Mouse (Mus musculus) embryonic facial prominence, embryonic 13.5 days (tissue): ENCODE data around the gene Celf2. TPM values are rescaled to one million over a fixed set of nuclear protein-coding genes. Genes with fewer than 3 reads are reported as not detected.

Source experiments
- ATAC-seq: fragments of 200-750 bp; cut with Nextera tagmentation; 2 replicates; pipeline ENCODE4 v1.8.0; 2017; ENCODE audit warnings: low read depth; ENCODE audit not compliant: insufficient number of reproducible peaks, insufficient read depth, low FRiP score, low TSS enrichment
- H3K27ac ChIP-seq: fragments of 300-500 bp; sonication (generic); 2 replicates; pipeline ENCODE4 v1.5.1; 2015; ENCODE audit warnings: moderate library complexity, mild to moderate bottlenecking, inconsistent platforms
- H3K27me3 ChIP-seq: fragments of 300-500 bp; sonication (generic); 2 replicates; pipeline ENCODE4 v1.6.1; 2015; ENCODE audit warnings: mild to moderate bottlenecking, inconsistent platforms
- H3K36me3 ChIP-seq: fragments of 300-500 bp; sonication (generic); 2 replicates; pipeline ENCODE4 v1.6.1; 2015; ENCODE audit warnings: mild to moderate bottlenecking, inconsistent platforms
- H3K4me1 ChIP-seq: fragments of 300-500 bp; sonication (generic); 2 replicates; pipeline ENCODE4 v1.6.1; 2015; ENCODE audit warnings: inconsistent platforms
- H3K4me2 ChIP-seq: fragments of 300-500 bp; sonication (generic); 2 replicates; pipeline ENCODE4 v1.6.1; 2015; ENCODE audit warnings: moderate library complexity, mild to moderate bottlenecking, inconsistent platforms
- H3K4me3 ChIP-seq: fragments of 300-500 bp; sonication (generic); 2 replicates; pipeline ENCODE4 v1.5.1; 2015; ENCODE audit warnings: mild to moderate bottlenecking, inconsistent platforms
- H3K9ac ChIP-seq: fragments of 300-500 bp; sonication (generic); 2 replicates; pipeline ENCODE4 v1.6.1; 2015; ENCODE audit warnings: mild to moderate bottlenecking, inconsistent platforms
- H3K9me3 ChIP-seq: fragments of 300-500 bp; sonication (generic); 2 replicates; pipeline ENCODE4 v1.6.1; 2016; ENCODE audit warnings: inconsistent platforms
- WGBS: fragments of 180-500 bp; shearing (Covaris S2); methylation state at CpG from one replicate; pipeline ENCODE4 v1.1.7; 2015; ENCODE audit warnings: mixed read lengths; 5-methylcytosine and 5-hydroxymethylcytosine counted together
- polyA plus RNA-seq: library from polyadenylated mRNA; unstranded; fragments of >200 nt; fragmentation: Nextera tagmentation; extraction: Ambion mirVana; gene quantifications from 2 replicates; pipeline ENCODE4 v1.2.1, GENCODE M21; 2015

Celf2 gene
- polyA plus RNA-seq, 1 experiment from 2014 or later = 43.6 TPM

- Histone ChIP-seq H3K9ac (no peak overlapping the region), H3K4me3 (no peak overlapping the region), H3K4me1 (0 out of 2 replicates have a peak, but pooled peaks cover 3% of the 10 kb centered on the region), H3K27ac (no peak overlapping the region), H3K27me3 (no peaks in the 10 kb centered on the region), H3K36me3 (no peaks in the 10 kb centered on the region), H3K9me3 (no peaks in the 10 kb centered on the region), H3K4me2 (no peak overlapping the region)
- ATAC-seq = no peak
- 82% methylated on average over 5 of the region's 5 CpGs for WGBS
Observed at GRCm38 (mm10) chr2:6543650-6544049, 965.7 kb downstream of the Celf2 start.

GRCm38 (mm10) chr2:6542556-6543180 lies 966.7 kb downstream of the Celf2 start:
- no peaks in the 10 kb centered on the region for H3K36me3 ChIP-seq
- H3K4me2 ChIP-seq = no peak overlapping the region
- 87% methylated on average over 12 of the region's 12 CpGs for WGBS
- H3K27ac ChIP-seq = no peak overlapping the region
- no peak overlapping the region for H3K4me3 ChIP-seq
- no peak overlapping the region for H3K9ac ChIP-seq
- 0 out of 2 replicates have a peak, but pooled peaks cover 3% of the 10 kb centered on the region for H3K4me1 ChIP-seq
- H3K9me3 ChIP-seq = no peaks in the 10 kb centered on the region
- no peaks in the 10 kb centered on the region for H3K27me3 ChIP-seq
- ATAC-seq = no peak

GRCm38 (mm10) chr2:6540825-6541224 lies 968.5 kb downstream of the Celf2 start:
- Histone ChIP-seq H3K4me1 (no peaks in the 10 kb centered on the region), H3K9me3 (no peaks in the 10 kb centered on the region), H3K27ac (no peak overlapping the region), H3K4me3 (no peak overlapping the region), H3K36me3 (no peaks in the 10 kb centered on the region), H3K9ac (no peak overlapping the region), H3K27me3 (no peaks in the 10 kb centered on the region), H3K4me2 (no peak overlapping the region)
- no peak for ATAC-seq
- WGBS = 78% methylated on average over 6 of the region's 6 CpGs

- Histone ChIP-seq H3K4me1 (no peaks in the 10 kb centered on the region), H3K4me2 (no peak overlapping the region), H3K27ac (no peak overlapping the region), H3K4me3 (no peak overlapping the region), H3K9ac (no peak overlapping the region), H3K27me3 (no peaks in the 10 kb centered on the region), H3K36me3 (no peaks in the 10 kb centered on the region), H3K9me3 (no peaks in the 10 kb centered on the region)
- 69% methylated on average over 11 of the region's 11 CpGs for WGBS
- ATAC-seq = no peak
Observed at GRCm38 (mm10) chr2:6540092-6540491, 969.3 kb downstream of the Celf2 start.

DNA sequence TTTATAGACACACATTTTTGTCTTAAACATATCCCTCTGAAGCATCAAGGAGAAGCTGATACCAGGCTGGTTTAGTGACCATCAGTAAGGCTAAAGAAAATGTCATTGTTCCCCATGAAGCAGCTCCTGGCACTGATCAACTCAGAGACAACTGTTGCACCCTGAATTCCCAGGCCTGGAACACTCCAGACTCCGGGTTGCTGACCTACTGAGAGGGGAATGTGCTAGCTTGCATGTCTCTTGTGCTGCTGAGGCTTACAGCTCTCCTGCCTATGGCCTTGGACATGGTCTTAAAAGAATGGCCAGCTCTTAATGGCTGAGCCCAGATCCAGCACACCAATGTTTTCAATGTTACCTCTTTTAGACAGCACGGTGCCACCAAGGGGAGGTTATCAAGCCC lies 970.9 kb downstream of the Celf2 start:
- no peaks in the 10 kb centered on the region for H3K27me3 ChIP-seq
- H3K4me2 ChIP-seq = no peak overlapping the region
- no peak for ATAC-seq
- no peaks in the 10 kb centered on the region for H3K9me3 ChIP-seq
- no peaks in the 10 kb centered on the region for H3K36me3 ChIP-seq
- no peak overlapping the region for H3K27ac ChIP-seq
- H3K4me3 ChIP-seq = no peak overlapping the region
- H3K9ac ChIP-seq = no peak overlapping the region
- WGBS = 82% methylated on average over 2 of the region's 2 CpGs
- no peaks in the 10 kb centered on the region for H3K4me1 ChIP-seq

DNA sequence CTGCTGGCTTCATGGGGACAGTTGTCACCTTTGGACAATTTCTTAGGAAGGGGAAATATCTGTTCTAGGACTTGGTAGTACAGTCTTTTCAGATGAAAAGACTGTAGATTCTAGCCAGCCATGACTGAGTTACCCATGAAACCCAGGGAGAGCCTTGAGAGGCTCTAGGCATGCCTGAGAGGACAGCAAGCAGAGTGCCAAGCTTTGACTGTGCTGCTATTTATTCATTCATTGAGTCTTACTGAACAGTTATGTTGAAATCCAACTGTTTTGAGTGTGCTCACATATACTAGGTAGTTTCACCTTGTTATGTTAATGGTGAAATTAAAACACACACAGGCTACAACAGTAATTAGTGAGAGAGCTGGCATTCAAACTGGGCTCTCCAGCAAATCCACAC lies 971.3 kb downstream of the Celf2 start:
- Histone ChIP-seq H3K36me3 (no peaks in the 10 kb centered on the region), H3K4me3 (no peak overlapping the region), H3K4me2 (no peak overlapping the region), H3K9ac (no peak overlapping the region), H3K9me3 (no peaks in the 10 kb centered on the region), H3K27ac (no peak overlapping the region), H3K27me3 (no peaks in the 10 kb centered on the region), H3K4me1 (no peaks in the 10 kb centered on the region)
- ATAC-seq = no peak

- H3K4me1 ChIP-seq = no peaks in the 10 kb centered on the region
- H3K4me2 ChIP-seq = no peak overlapping the region
- no peak for ATAC-seq
- WGBS = 68% methylated on average over 3 of the region's 3 CpGs
- H3K36me3 ChIP-seq = no peaks in the 10 kb centered on the region
- H3K27me3 ChIP-seq = no peaks in the 10 kb centered on the region
- no peak overlapping the region for H3K4me3 ChIP-seq
- no peak overlapping the region for H3K9ac ChIP-seq
- no peak overlapping the region for H3K27ac ChIP-seq
- H3K9me3 ChIP-seq = no peaks in the 10 kb centered on the region
Observed at GRCm38 (mm10) chr2:6537326-6537725, 972.0 kb downstream of the Celf2 start.

GRCm38 (mm10) chr2:6536372-6536771 lies 973.0 kb downstream of the Celf2 start:
- no peak for ATAC-seq

DNA sequence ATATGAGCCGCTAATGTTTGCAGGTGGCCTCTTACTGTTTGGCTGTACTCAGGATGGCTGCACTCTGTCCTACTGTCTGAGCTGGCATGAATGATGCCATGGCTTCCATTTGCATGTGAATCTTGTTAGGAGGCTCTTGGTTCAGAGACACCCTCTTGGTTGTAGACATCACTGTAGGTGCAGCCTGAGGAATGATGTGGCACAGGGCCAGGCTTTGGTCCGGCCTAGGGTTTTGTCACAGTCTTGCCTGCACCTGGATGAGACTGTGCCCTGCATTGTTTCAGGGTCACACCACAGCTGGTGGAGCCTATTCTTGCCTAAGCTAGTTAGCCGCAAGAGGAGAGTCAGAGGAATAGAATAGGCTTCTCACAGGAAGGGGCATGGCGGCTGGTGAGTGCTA lies 977.0 kb downstream of the Celf2 start:
- H3K27me3 ChIP-seq = no peaks in the 10 kb centered on the region

More at GRCm38 (mm10) chr2:6536372-6536771, 973.0 kb downstream of the Celf2 start:
- H3K4me1 ChIP-seq = no peaks in the 10 kb centered on the region
- WGBS = 78% methylated on average over 2 of the region's 2 CpGs
- no peaks in the 10 kb centered on the region for H3K36me3 ChIP-seq
- H3K27me3 ChIP-seq = no peaks in the 10 kb centered on the region
- no peak overlapping the region for H3K27ac ChIP-seq
- no peak overlapping the region for H3K9ac ChIP-seq
- no peak overlapping the region for H3K4me3 ChIP-seq
- H3K4me2 ChIP-seq = no peak overlapping the region
- H3K9me3 ChIP-seq = no peaks in the 10 kb centered on the region

DNA sequence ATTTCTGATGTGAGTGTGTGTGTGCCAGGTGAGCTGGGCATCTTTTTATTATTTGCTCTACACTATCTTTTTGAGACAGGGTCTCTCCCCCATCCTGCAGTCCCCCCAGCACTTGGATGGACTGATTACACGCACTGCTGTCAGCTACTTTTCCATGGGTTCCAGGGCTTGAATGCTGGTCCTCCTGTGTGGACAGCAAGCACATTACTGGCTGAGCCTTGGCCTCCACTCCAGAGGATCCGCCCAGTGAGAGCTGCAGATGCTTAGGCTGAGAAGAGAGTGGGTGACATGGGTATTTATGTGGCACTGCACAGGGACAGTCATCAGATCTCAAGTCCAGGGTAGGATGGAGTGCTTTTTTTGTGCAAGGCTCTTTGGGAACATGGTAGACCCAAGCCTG lies 981.3 kb downstream of the Celf2 start:
- H3K4me1 ChIP-seq = no peaks in the 10 kb centered on the region
- no peak overlapping the region for H3K4me2 ChIP-seq
- no peak overlapping the region for H3K4me3 ChIP-seq
- WGBS = 89% methylated on average over 2 of the region's 2 CpGs
- ATAC-seq = no peak
- H3K9me3 ChIP-seq = no peaks in the 10 kb centered on the region
- no peaks in the 10 kb centered on the region for H3K27me3 ChIP-seq
- H3K27ac ChIP-seq = no peak overlapping the region
- no peak overlapping the region for H3K9ac ChIP-seq
- H3K36me3 ChIP-seq = no peaks in the 10 kb centered on the region

More for the DNA sequence above, 977.0 kb downstream of the Celf2 start:
- Histone ChIP-seq H3K4me3 (no peak overlapping the region), H3K4me2 (no peak overlapping the region), H3K4me1 (no peaks in the 10 kb centered on the region), H3K36me3 (no peaks in the 10 kb centered on the region), H3K9ac (no peak overlapping the region), H3K9me3 (no peaks in the 10 kb centered on the region), H3K27ac (no peak overlapping the region)
- 82% methylated on average over 4 of the region's 4 CpGs for WGBS
- ATAC-seq = no peak

DNA sequence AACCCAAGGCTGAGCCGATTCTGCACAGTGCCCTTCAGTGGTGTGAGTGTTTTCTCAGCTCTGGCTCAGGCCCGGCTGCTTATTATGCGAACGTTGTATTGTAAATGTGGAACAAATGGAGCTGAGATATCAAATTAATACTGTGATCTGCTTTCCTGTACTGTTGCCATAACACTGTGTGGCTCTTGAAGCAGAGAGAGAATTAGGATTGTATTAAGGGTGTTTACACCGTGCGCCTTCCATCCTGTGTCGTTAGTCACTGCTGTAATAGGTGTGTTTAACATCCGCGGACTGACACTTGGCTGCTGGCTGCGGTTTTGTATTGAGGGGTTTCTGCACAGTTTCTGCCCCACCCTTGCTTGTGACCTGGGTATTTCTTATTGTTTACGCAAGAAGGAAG lies 982.5 kb downstream of the Celf2 start:
- H3K4me1 ChIP-seq = no peaks in the 10 kb centered on the region
- no peak overlapping the region for H3K4me2 ChIP-seq
- no peak overlapping the region for H3K27ac ChIP-seq
- no peak for ATAC-seq
- H3K27me3 ChIP-seq = no peaks in the 10 kb centered on the region
- H3K4me3 ChIP-seq = no peak overlapping the region
- 77% methylated on average over 11 of the region's 11 CpGs for WGBS
- H3K9ac ChIP-seq = no peak overlapping the region
- H3K36me3 ChIP-seq = no peaks in the 10 kb centered on the region
- H3K9me3 ChIP-seq = no peaks in the 10 kb centered on the region

DNA sequence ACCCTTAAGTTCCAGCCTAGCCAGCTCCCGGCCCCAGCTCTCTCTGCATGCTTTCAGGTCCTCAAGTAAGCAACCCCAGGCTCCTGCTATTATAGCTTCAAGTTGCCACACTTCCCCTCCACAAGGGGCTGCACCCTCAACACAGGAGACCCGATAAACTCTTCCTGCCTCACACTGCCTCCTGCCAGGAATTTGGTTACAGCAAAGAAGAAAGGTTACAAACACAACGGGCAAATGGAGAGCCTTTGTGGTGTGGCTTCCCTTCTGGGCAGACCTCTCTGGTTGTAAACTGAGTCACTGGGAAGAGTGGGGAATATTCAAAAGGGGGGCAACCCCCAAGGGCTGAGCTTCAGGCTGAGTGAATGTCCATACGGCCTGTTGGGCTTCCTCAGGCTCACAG lies 983.1 kb downstream of the Celf2 start:
- Histone ChIP-seq H3K27ac (no peak overlapping the region), H3K9ac (no peak overlapping the region), H3K4me3 (no peak overlapping the region), H3K27me3 (no peaks in the 10 kb centered on the region), H3K4me2 (no peak overlapping the region), H3K36me3 (no peaks in the 10 kb centered on the region), H3K9me3 (no peaks in the 10 kb centered on the region), H3K4me1 (no peaks in the 10 kb centered on the region)
- WGBS = 47% methylated on average over 4 of the region's 4 CpGs
- no peak for ATAC-seq
